Mouse (Mus musculus) NIH3T3 (cell line): ENCODE measurements at regions not wholly inside any gene's neighbourhood (a gene's known extent, or its start where the extent isn't known, plus 50 kb on each side); places are given as distances from the start of the nearest gene placed in this dataset.
A peak's percentile ranks its signal among the peaks of the same experiment; 100 is the strongest.

Experiments
- DNase-seq: peaks from one replicate; pipeline ENCODE4 v3.0.0-alpha.2; 2012; ENCODE audit warnings: low read depth

GRCm38 (mm10) chr19:45288722-45289121 lies 53.1 kb upstream of the Lbx1 start:
- no peak for DNase-seq

- peak; percentile 45 for DNase-seq
These were observed 62.2 kb upstream of the Lbx1 start for GRCm38 (mm10) chr19:45297812-45298211.

- DNase-seq = no peak
These were observed 63.7 kb upstream of the Lbx1 start for GRCm38 (mm10) chr19:45299341-45299740.

- no peak for DNase-seq
These were observed 63.8 kb upstream of the Btrc start for GRCm38 (mm10) chr19:45299768-45300167.

- DNase-seq = peak; percentile 31
These were observed 62.7 kb upstream of the Btrc start for GRCm38 (mm10) chr19:45300691-45301431.

- DNase-seq = no peak
These were observed 62.2 kb upstream of the Btrc start for GRCm38 (mm10) chr19:45301432-45301732.

- no peak for DNase-seq
These were observed 61.6 kb upstream of the Btrc start for GRCm38 (mm10) chr19:45301733-45302547.

GRCm38 (mm10) chr19:45302548-45303241 lies 60.8 kb upstream of the Btrc start:
- DNase-seq = no peak

GRCm38 (mm10) chr19:45304538-45304937 lies 59.0 kb upstream of the Btrc start:
- DNase-seq = no peak

- peak; percentile 22 for DNase-seq
These were observed 55.9 kb upstream of the Btrc start for GRCm38 (mm10) chr19:45307299-45308275.

- DNase-seq = peak; percentile 47
These were observed 54.8 kb upstream of the Btrc start for GRCm38 (mm10) chr19:45308676-45309275.

- DNase-seq = peak; percentile 23
These were observed 53.1 kb upstream of the Btrc start for GRCm38 (mm10) chr19:45310291-45310881.

GRCm38 (mm10) chr19:45310944-45311603 lies 52.5 kb upstream of the Btrc start:
- peak; percentile 51 for DNase-seq

- DNase-seq = no peak
These were observed 51.5 kb upstream of the Btrc start for GRCm38 (mm10) chr19:45311831-45312537.

GRCm38 (mm10) chr19:45312713-45313365 lies 50.7 kb upstream of the Btrc start:
- DNase-seq = no peak
